Mouse (Mus musculus): Measurements from ENCODE around the gene Wdr95.

- no peak for TF ChIP-seq POLR2A (IDR thresholded peaks at IDR 0.05; ENCODE audit: borderline replicate concordance, control insufficient read depth, low read depth, low read length)
- no peak for TF ChIP-seq CTCF (IDR thresholded peaks at IDR 0.05; ENCODE audit: control insufficient read depth, insufficient read depth, low read length)
These were observed 13.6 kb upstream of the Wdr95 start for GRCm38 (mm10) chr5:149514890-149515289.

Measured in bone marrow, adult 2 months (tissue).